Mouse (Mus musculus): ENCODE measurements at regions not wholly inside any gene's neighbourhood (a gene's known extent, or its start where the extent isn't known, plus 50 kb on each side); places are given as distances from the start of the nearest gene placed in this dataset.

DNA sequence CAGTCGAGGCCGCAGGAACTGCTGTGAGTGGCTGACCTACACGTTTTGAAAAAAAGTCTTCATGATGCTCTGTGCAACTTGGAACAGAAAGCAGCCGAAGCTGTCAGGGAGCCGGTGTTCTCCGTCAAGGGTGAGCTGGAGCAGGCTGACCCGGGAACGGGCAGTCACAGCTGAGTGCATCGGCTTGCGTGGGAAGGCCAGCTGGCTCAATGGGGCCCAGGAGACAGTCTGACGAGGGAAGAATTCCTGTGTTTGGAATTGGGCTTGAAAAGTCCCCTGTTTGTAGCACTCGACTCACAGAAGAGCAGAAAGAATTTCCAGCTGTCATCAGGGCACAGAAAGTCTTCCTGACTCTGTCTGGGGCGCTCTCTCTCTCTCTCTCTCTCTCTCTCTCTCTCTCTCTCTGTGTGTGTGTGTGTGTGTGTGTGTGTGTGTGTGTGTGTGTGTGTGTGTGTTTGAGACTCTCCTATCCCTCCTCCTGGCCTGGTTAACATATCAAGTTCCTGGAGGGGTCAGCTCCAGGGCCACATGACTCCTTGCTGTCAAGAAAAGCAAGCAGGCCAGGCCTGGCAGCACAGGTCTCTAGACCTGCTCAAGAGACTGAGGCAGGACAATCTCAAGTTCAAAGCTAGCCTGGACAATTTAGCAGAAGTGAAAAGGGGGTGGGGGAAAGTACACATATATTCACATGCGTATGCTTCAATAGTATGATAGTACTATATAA, 163.6 kb downstream of the Zfp36l1 start:
- peak; percentile 45; the same call in 1 of the 2 replicates for ATAC-seq (ENCODE audit: low FRiP score)
- 32% methylated on average over 14 of the region's 14 CpGs for WGBS
- Histone ChIP-seq H3K9me3 (ENCODE audit: control insufficient read depth, low read length) (no peaks in the 10 kb centered on the region), H3K4me2 (replicated peaks; ENCODE audit: low read depth, low read length) (no peak overlapping the region), H3K4me1 (replicated peaks; ENCODE audit: control insufficient read depth, insufficient read depth, low read length) (peaks cover 9% of the 10 kb centered on the region; the same call in 1 of the 2 replicates), H3K27ac (ENCODE audit: low read depth, low read length) (no peak overlapping the region), H3K4me3 (ENCODE audit: low read depth, low read length) (no peak overlapping the region), H3K9ac (ENCODE audit: low read depth, low read length) (no peak overlapping the region), H3K27me3 (ENCODE audit: control insufficient read depth, insufficient read depth, low read length) (no peaks in the 10 kb centered on the region), H3K36me3 (ENCODE audit: control insufficient read depth, insufficient read depth, low read length) (no peaks in the 10 kb centered on the region)
- peak; percentile 52 for DNase-seq (ENCODE audit: low spot score)

DNA sequence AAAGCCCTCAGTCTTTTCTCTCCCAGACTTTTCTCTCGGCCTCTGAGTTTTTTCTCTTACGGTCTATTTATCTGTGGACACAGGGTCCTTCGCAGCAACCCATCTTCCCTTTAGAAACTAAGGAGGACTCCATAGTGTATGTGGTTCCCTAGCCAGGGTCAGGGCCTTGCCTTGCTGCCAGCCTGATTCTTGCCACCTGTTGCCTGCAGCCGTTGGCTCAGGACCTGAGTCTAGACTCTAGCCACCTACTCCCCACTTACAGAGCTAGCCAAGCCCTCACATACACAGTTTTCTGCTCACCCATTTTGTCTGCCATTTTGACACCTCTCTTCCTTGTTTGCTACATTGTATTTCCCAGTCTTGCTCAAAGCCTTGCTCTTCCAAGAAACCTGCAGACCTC, 165.2 kb downstream of the Zfp36l1 start:
- 97% methylated on average over 4 of the region's 4 CpGs for WGBS
- peaks cover 9% of the 10 kb centered on the region; the same call in 1 of the 2 replicates for H3K4me1 ChIP-seq (replicated peaks; ENCODE audit: control insufficient read depth, insufficient read depth, low read length)

DNA sequence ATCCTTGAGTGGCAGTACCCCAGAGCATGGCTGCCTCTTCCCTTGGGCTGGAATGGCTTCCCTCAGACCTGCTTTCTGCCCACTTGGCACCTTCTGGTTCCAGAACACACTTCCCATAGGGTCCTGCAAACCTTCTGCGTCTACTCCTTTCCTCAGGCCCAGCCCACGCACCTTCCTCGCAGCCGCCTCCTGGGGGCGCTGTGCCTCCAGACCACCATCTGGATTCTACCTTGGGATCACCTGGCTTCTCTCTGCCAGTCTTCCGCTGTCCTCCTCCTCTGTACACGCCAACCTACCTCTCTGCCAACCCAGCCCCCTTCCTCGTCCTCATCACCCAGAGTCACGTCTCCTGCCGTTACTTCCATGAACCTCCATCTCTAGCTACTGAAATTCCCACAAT, 166.0 kb downstream of the Zfp36l1 start:
- Histone ChIP-seq H3K9me3 (ENCODE audit: control insufficient read depth, low read length) (no peaks in the 10 kb centered on the region), H3K4me2 (replicated peaks; ENCODE audit: low read depth, low read length) (no peak overlapping the region), H3K27me3 (ENCODE audit: control insufficient read depth, insufficient read depth, low read length) (no peaks in the 10 kb centered on the region), H3K27ac (ENCODE audit: low read depth, low read length) (no peak overlapping the region), H3K9ac (ENCODE audit: low read depth, low read length) (no peak overlapping the region), H3K36me3 (ENCODE audit: control insufficient read depth, insufficient read depth, low read length) (no peaks in the 10 kb centered on the region), H3K4me1 (replicated peaks; ENCODE audit: control insufficient read depth, insufficient read depth, low read length) (peaks cover 9% of the 10 kb centered on the region; the same call in 1 of the 2 replicates), H3K4me3 (ENCODE audit: low read depth, low read length) (no peak overlapping the region)
- ATAC-seq (ENCODE audit: low FRiP score) (no peak), DNase-seq (ENCODE audit: low spot score) (no peak)
- 82% methylated on average over 10 of the region's 10 CpGs for WGBS

More for the DNA sequence above, 165.2 kb downstream of the Zfp36l1 start:
- H3K36me3 ChIP-seq (ENCODE audit: control insufficient read depth, insufficient read depth, low read length): no peaks in the 10 kb centered on the region
- H3K9ac ChIP-seq (ENCODE audit: low read depth, low read length): no peak overlapping the region
- no peaks in the 10 kb centered on the region for H3K27me3 ChIP-seq (ENCODE audit: control insufficient read depth, insufficient read depth, low read length)
- no peaks in the 10 kb centered on the region for H3K9me3 ChIP-seq (ENCODE audit: control insufficient read depth, low read length)
- no peak overlapping the region for H3K4me3 ChIP-seq (ENCODE audit: low read depth, low read length)
- ATAC-seq (ENCODE audit: low FRiP score): no peak
- no peak overlapping the region for H3K27ac ChIP-seq (ENCODE audit: low read depth, low read length)
- no peak overlapping the region for H3K4me2 ChIP-seq (replicated peaks; ENCODE audit: low read depth, low read length)
- DNase-seq (ENCODE audit: low spot score): no peak

DNA sequence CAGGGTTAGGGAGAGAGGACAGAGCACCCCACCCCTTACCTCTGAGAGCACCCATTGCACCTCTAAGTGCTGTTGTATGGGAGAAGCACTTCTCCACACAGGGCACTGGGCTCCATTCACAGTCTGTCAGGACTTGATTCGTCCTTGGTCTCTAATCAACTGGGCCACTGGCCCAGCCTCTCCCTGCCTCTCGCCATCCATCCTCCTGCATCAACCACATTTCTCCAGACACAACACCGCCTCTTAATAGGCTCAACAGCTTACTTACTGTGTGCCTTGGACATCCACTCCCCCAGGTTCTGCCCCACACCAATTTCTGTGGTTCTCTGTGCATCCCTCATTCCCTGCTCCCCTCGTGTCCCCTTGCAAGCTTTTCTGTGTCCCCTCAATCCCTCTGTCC, 166.9 kb downstream of the Zfp36l1 start:
- no peak for DNase-seq (ENCODE audit: low spot score)
- H3K4me2 ChIP-seq (replicated peaks; ENCODE audit: low read depth, low read length): no peak overlapping the region
- peaks cover 9% of the 10 kb centered on the region; the same call in 1 of the 2 replicates for H3K4me1 ChIP-seq (replicated peaks; ENCODE audit: control insufficient read depth, insufficient read depth, low read length)
- H3K9me3 ChIP-seq (ENCODE audit: control insufficient read depth, low read length): no peaks in the 10 kb centered on the region
- no peaks in the 10 kb centered on the region for H3K27me3 ChIP-seq (ENCODE audit: control insufficient read depth, insufficient read depth, low read length)
- H3K9ac ChIP-seq (ENCODE audit: low read depth, low read length): no peak overlapping the region
- 92% methylated on average over 4 of the region's 4 CpGs for WGBS
- ATAC-seq (ENCODE audit: low FRiP score): no peak
- no peaks in the 10 kb centered on the region for H3K36me3 ChIP-seq (ENCODE audit: control insufficient read depth, insufficient read depth, low read length)
- H3K27ac ChIP-seq (ENCODE audit: low read depth, low read length): no peak overlapping the region
- no peak overlapping the region for H3K4me3 ChIP-seq (ENCODE audit: low read depth, low read length)

DNA sequence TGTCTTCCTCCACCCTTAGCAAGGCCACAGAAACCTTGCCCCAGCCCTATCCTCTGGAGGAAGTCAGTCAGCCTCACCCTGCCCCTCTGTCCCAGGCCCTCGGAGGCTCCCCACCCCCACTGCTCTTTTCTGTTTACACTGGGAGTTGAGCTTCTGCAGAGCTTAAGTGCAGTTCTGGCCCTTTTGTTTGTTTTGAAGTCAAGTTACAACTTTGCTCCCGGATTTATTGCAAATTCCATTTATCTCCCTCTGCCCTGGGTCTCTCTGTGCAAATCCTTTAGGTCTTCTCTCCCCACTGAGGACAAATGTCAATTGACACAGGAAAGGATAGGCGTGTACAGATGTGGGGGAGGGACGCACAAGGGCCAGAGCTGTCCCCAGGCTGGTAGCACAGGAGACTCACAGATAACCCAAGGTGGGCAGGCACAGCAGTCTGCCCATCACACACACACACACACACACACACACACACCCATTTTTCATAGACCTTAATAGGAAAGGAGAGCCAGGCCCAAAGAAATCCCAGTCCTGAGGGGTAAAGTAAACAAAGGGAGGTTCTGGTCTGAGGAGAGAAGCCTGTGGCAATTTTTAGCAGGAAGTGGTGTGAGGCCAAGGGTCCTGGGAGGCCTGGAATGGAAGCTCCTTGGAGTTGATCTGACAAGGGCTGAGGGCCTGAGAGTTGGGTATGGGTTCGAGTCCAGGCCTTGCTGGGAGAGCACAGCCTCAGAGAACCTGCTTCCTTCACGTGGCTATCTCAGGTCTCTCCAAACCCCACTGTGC, 167.9 kb downstream of the Zfp36l1 start:
- no peak for ATAC-seq (ENCODE audit: low FRiP score)
- H3K9ac ChIP-seq (ENCODE audit: low read depth, low read length): no peak overlapping the region

DNA sequence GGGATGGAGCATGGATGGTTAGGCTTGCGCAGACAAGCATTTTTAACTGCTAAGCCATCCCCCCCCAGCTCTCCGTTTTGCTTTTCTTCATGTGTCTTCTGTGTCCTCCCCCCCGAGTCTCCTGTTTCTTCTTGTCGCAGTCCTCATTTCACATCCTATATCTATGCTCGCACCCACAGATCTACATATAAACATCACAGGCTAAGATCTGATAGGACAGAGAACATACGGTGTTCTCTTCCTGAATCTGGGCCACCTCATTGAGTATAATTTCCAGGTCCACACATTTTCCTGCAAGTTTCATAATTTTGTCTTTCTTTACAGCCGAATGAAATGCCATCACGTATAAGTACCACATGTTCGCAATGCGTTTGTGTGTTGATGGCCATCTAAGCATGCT, 168.7 kb downstream of the Zfp36l1 start:
- 91% methylated on average over 10 of the region's 10 CpGs for WGBS
- peak overlapping the region; percentile 30; the same call in 1 of the 2 replicates for H3K27ac ChIP-seq (ENCODE audit: low read depth, low read length)
- peaks cover 9% of the 10 kb centered on the region; the same call in 1 of the 2 replicates for H3K4me1 ChIP-seq (replicated peaks; ENCODE audit: control insufficient read depth, insufficient read depth, low read length)
- ATAC-seq (ENCODE audit: low FRiP score): no peak
- H3K9ac ChIP-seq (ENCODE audit: low read depth, low read length): no peak overlapping the region
- DNase-seq (ENCODE audit: low spot score): no peak
- no peaks in the 10 kb centered on the region for H3K27me3 ChIP-seq (ENCODE audit: control insufficient read depth, insufficient read depth, low read length)
- no peak overlapping the region for H3K4me2 ChIP-seq (replicated peaks; ENCODE audit: low read depth, low read length)
- H3K36me3 ChIP-seq (ENCODE audit: control insufficient read depth, insufficient read depth, low read length): no peaks in the 10 kb centered on the region
- no peak overlapping the region for H3K4me3 ChIP-seq (ENCODE audit: low read depth, low read length)
- no peaks in the 10 kb centered on the region for H3K9me3 ChIP-seq (ENCODE audit: control insufficient read depth, low read length)

More for the DNA sequence above, 167.9 kb downstream of the Zfp36l1 start:
- peaks cover 9% of the 10 kb centered on the region; the same call in 1 of the 2 replicates for H3K4me1 ChIP-seq (replicated peaks; ENCODE audit: control insufficient read depth, insufficient read depth, low read length)
- no peaks in the 10 kb centered on the region for H3K27me3 ChIP-seq (ENCODE audit: control insufficient read depth, insufficient read depth, low read length)
- WGBS: 25% methylated on average over 6 of the region's 6 CpGs
- H3K36me3 ChIP-seq (ENCODE audit: control insufficient read depth, insufficient read depth, low read length): no peaks in the 10 kb centered on the region
- H3K27ac ChIP-seq (ENCODE audit: low read depth, low read length): peak overlapping the region; percentile 39; the same call in 1 of the 2 replicates
- no peak for DNase-seq (ENCODE audit: low spot score)
- no peak overlapping the region for H3K4me2 ChIP-seq (replicated peaks; ENCODE audit: low read depth, low read length)
- H3K9me3 ChIP-seq (ENCODE audit: control insufficient read depth, low read length): no peaks in the 10 kb centered on the region
- H3K4me3 ChIP-seq (ENCODE audit: low read depth, low read length): no peak overlapping the region

DNA sequence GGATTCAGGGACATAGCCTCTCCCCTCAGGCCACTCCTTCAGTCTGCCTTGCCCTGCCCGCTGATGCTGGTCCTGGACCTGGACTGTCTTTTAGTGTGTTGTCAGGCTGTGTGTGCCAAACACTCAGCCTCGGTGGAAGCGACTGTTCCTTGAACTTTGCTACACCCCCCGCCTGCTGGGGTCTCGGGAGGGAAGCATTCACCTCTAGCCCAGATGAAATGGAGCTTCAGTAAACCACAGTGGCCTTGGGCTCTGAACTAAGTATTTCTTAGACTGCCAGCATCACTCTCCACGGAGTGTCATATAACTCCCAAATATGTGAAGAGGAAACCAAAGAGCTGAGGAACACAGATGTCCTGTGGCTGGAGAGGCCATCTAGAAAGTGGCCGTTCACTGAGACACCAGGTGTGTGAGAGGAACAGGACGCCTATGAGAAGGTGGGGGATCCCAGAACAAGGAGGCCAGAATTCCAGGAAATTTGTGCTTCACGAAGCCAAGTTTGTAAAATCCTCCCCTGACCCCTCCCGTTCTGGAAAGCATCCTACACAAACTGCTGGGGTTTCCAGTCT, 170.2 kb downstream of the Zfp36l1 start:
- peaks cover 7% of the 10 kb centered on the region; the same call in 1 of the 2 replicates for H3K4me1 ChIP-seq (replicated peaks; ENCODE audit: control insufficient read depth, insufficient read depth, low read length)

DNA sequence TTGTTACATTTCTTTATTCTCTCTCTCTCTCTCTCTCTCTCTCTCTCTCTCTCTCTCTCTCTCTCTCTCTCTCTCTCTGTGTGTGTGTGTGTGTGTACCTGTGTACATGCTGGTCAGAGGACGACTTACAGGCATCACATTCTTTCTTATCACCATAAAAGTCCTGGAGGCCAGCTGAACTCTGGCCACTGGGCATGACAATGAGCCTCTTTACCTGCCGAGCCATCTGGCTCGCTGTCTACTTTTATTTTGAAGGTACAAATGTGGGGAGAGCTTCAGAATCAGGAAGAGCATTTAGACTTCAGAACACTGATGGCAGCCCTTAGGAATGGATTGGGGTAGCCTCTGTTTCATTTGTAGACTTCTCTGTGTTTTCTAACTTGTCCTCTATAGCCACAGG, 171.0 kb downstream of the Zfp36l1 start:
- WGBS: 50% methylated on average over 3 of the region's 3 CpGs
- H3K4me2 ChIP-seq (replicated peaks; ENCODE audit: low read depth, low read length): no peak overlapping the region
- H3K36me3 ChIP-seq (ENCODE audit: control insufficient read depth, insufficient read depth, low read length): no peaks in the 10 kb centered on the region
- H3K9ac ChIP-seq (ENCODE audit: low read depth, low read length): no peak overlapping the region
- DNase-seq (ENCODE audit: low spot score): no peak
- no peak for ATAC-seq (ENCODE audit: low FRiP score)
- H3K4me1 ChIP-seq (replicated peaks; ENCODE audit: control insufficient read depth, insufficient read depth, low read length): peaks cover 7% of the 10 kb centered on the region; the same call in 1 of the 2 replicates
- H3K27ac ChIP-seq (ENCODE audit: low read depth, low read length): no peak overlapping the region
- H3K4me3 ChIP-seq (ENCODE audit: low read depth, low read length): no peak overlapping the region
- no peaks in the 10 kb centered on the region for H3K27me3 ChIP-seq (ENCODE audit: control insufficient read depth, insufficient read depth, low read length)
- H3K9me3 ChIP-seq (ENCODE audit: control insufficient read depth, low read length): no peaks in the 10 kb centered on the region

More for the DNA sequence above, 170.2 kb downstream of the Zfp36l1 start:
- no peaks in the 10 kb centered on the region for H3K9me3 ChIP-seq (ENCODE audit: control insufficient read depth, low read length)
- DNase-seq (ENCODE audit: low spot score): no peak
- H3K4me2 ChIP-seq (replicated peaks; ENCODE audit: low read depth, low read length): no peak overlapping the region
- no peak for ATAC-seq (ENCODE audit: low FRiP score)
- H3K36me3 ChIP-seq (ENCODE audit: control insufficient read depth, insufficient read depth, low read length): no peaks in the 10 kb centered on the region
- 48% methylated on average over 10 of the region's 10 CpGs for WGBS
- no peak overlapping the region for H3K27ac ChIP-seq (ENCODE audit: low read depth, low read length)
- H3K4me3 ChIP-seq (ENCODE audit: low read depth, low read length): no peak overlapping the region
- H3K9ac ChIP-seq (ENCODE audit: low read depth, low read length): no peak overlapping the region
- no peaks in the 10 kb centered on the region for H3K27me3 ChIP-seq (ENCODE audit: control insufficient read depth, insufficient read depth, low read length)

Data from hindbrain, embryonic 11.5 days (tissue).